Mouse (Mus musculus): Measurements from ENCODE around the gene 1700021F05Rik.

- TF ChIP-seq CTCF (IDR thresholded peaks at IDR 0.05; ENCODE audit: extremely low read depth, insufficient read depth, low read length) (no peak), POLR2A (IDR thresholded peaks at IDR 0.05; ENCODE audit: extremely low read depth, insufficient read depth, low read length) (no peak)
Measured at GRCm38 (mm10) chr10:43538831-43539230, 2.0 kb downstream of the 1700021F05Rik start.

All from cortical plate, adult 2 months (tissue).